Mouse (Mus musculus): ENCODE data around the gene Gm42669.

The Gm42669 gene

DNA sequence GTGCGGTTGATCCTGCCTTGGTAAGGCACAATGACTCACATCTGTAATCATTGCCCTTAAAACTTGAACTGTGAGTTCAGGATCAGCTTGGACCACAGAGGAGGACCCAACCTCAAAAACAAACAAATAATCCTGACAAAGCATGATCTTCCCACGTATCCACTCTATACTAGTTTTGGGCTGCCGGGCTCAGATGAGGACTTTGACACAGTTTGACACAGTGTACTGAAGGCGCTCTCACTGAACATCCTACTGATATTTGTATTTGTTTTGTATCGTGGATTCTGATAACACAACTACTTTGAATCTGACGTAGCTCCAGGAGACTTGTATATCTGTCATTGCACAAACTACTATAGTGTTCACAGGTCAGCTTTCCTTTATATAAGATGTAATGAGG is 14.0 kb downstream of the Gm42669 start:
- DNase-seq (ENCODE audit: low spot score in 2 of 2) = no peak

GRCm38 (mm10) chr5:107521897-107522296 is 14.5 kb downstream of the Gm42669 start:
- DNase-seq (ENCODE audit: low spot score in 2 of 2) = peak in 1 of 2 experiments; percentile 24

DNA sequence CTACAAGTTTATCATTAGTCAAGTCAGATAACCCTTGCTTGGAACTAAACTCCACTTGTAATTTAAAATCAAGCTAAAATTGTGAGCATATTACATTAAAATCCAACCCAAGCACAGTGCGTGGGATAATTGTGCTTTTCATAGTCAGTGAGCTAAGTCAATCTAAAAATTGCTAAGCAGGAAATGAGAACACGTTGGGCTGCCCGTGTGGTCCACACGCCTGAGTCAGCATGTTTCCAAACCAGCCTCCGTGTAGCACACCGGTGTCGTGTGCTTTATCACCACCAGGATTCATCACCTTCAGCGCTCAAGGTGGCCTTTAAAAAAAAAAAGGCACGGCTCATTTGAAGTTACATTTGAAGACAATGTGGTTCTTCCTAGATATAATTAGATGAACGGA is 16.9 kb downstream of the Gm42669 start:
- DNase-seq (ENCODE audit: low spot score in 2 of 2) = no peak

- DNase-seq (ENCODE audit: low spot score in 2 of 2) = no peak
Observed at GRCm38 (mm10) chr5:107528856-107529255, 21.4 kb downstream of the Gm42669 start.

DNA sequence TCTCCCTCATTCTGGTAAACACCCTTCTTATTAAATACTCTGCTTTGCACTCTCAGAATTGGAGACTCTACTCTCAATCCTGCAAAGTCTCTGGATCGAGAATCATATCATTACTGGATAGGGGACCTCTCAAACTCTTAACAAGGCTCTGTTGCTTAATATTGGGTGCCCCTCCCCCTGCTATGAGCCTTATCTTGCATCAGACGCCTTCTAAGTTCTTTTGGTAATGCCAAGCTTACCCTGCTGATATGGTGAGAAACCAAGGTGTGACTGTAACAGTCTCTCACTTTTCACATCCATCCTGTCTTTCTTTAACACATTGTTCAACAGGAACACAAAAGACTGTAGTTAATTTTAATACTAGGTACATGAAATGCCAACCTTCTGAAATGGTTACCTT is 26.2 kb downstream of the Gm42669 start:
- DNase-seq (ENCODE audit: low spot score in 2 of 2) = no peak

DNA sequence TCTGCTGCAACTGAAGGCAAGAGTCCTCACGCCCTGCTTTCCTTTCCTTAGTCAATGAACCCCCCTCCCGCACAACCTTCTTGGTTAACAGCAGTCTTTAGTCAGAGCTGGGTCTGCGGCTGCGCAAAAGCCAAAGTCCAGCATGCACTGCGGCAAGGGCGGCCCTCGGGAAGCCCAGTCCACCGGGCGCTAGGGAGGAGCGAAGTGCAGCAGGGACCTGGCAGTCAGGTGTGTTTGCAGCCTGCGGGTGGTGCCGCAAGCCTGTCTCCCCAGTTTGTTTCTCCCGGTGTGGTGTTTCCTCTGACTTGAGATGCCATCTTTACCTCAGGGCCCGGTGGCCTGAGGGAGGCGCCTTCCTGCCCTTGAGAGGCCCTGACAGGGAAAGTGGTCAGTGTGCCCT is 27.2 kb downstream of the Gm42669 start, which contains the start of gene 1700028K03Rik:
Gene 1700028K03Rik (plus strand): TSS at position 129 of the 400 bp plus-strand sequence.
- DNase-seq (ENCODE audit: low spot score in 2 of 2) = no peak

DNA sequence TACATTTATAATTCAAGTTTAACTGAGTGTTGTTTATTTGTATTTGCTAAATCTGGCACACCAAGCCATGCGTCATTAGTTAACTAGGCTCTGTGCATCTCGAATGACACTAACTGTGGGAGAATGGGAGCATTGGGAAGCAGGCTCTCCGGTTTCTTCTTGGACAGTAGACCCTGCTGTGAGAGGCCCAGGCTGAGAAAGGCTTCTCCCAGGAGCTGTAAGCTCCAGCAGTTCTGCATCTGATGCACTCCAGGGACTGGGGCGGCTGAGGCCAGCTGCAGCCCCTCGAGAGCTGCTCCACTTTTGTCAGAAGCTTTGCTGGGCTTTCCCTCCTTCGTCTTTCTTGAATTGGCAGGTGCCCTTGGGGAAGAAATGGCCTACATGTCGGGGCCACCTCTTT is 34.3 kb downstream of the Gm42669 start:
- no peak for DNase-seq (ENCODE audit: low spot score in 2 of 2)

- no peak for DNase-seq (ENCODE audit: low spot score in 2 of 2)
Observed at GRCm38 (mm10) chr5:107545927-107546326, 38.5 kb downstream of the Gm42669 start.

DNA sequence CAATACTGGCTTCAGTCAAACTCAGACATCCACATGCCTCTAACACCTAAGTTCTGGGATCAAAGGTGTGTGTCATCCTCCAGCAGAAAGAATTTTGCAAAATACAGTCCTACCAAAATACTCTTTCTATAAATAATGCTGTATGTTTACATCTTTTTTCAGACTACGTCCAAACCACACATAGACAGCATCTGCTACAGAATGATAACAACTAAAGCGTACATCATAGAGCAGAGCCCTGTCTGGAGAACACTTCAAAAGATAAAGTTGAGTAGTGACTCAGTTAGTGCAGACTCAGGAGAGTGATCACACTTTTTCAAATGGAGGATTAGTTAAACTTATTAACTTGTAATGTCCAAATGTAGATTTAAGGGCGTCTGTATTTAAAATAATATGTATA is 40.5 kb downstream of the Gm42669 start:
- no peak for DNase-seq (ENCODE audit: low spot score in 2 of 2)

- no peak for DNase-seq (ENCODE audit: low spot score in 2 of 2)
Observed at GRCm38 (mm10) chr5:107548444-107548843, 41.0 kb downstream of the Gm42669 start.

DNA sequence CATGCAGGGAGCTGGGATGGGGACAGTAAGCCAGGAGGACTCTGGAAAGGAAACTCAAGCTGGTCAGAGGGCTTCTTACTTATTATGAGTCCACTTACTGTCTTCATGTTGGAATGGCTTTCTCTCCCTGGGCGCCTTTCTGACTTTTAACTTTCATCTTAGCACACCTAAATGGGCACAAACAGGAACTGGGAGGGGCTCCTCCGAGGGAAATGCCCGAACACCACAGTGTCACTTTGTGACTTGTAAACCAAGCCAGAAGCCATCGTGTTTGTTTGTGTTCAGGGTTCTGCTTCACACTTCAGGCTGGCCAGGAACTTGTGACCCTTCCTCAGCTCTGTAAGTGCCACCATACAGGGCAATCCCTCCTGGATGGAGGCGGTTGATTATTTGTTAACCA is 46.9 kb downstream of the Gm42669 start:
- DNase-seq (ENCODE audit: low spot score in 2 of 2) = no peak

GRCm38 (mm10) chr5:107556969-107557368 is 49.5 kb downstream of the Gm42669 start:
- no peak for DNase-seq (ENCODE audit: low spot score in 2 of 2)

GRCm38 (mm10) chr5:107569148-107569547 is 61.7 kb downstream of the Gm42669 start:
- DNase-seq (ENCODE audit: low spot score in 2 of 2) = peak in 1 of 2 experiments; percentile 13

- DNase-seq (ENCODE audit: low spot score in 2 of 2) = peak; percentile 68 to 82
Observed at GRCm38 (mm10) chr5:107597301-107598077, 90.1 kb downstream of the Gm42669 start, which contains the start of the genes Rpap2 and Glmn. TSS of gene Rpap2 (plus strand) at chr5:107597373. TSS of gene Glmn (minus strand) at chr5:107597888.

- DNase-seq (ENCODE audit: low spot score in 2 of 2) = no peak
Observed at GRCm38 (mm10) chr5:107598380-107598779, 91.0 kb downstream of the Gm42669 start.

- DNase-seq (ENCODE audit: low spot score in 2 of 2) = peak; percentile 45 to 56
Observed at GRCm38 (mm10) chr5:107611224-107611623, 103.8 kb downstream of the Gm42669 start.

- DNase-seq (ENCODE audit: low spot score in 2 of 2) = no peak
Observed at GRCm38 (mm10) chr5:107617986-107618385, 110.6 kb downstream of the Gm42669 start.

DNA sequence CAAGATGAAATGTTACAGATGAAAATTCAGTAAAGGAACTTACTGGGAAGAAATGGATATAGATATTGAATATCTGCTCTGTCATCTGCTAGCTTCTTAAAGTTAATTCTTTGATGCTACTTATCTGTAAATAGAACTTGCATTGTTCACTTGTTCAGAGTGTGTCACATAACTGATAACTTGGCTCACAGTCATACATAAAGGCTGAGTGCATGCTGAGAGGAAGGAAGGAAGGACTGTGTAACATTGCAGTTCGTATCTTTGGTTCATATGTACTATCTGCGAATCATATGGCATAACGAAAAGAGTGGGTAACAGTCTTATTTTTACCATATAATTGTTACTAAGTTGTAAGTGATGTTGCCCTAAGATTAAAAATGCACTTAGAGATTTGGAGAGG is 113.9 kb downstream of the Gm42669 start:
- DNase-seq (ENCODE audit: low spot score in 2 of 2) = no peak
